Mouse (Mus musculus): ENCODE data around the gene Limch1. TPM values are rescaled to one million over a fixed set of nuclear protein-coding genes. Genes with fewer than 3 reads are reported as not detected.

The Limch1 gene
- polyA plus RNA-seq, 1 experiment from 2014 or later, result 52.8 TPM

GRCm38 (mm10) chr5:66975621-66976020, 230.0 kb downstream of the Limch1 start:
- WGBS, result 86% methylated on average over 8 of the region's 8 CpGs
- ATAC-seq (ENCODE audit: low read depth), result no peak

GRCm38 (mm10) chr5:66979332-66980218, 233.9 kb downstream of the Limch1 start:
- H3K9ac ChIP-seq, result no peak overlapping the region
- 43% methylated on average over 19 of the region's 19 CpGs for WGBS
- no peaks in the 10 kb centered on the region for H3K9me3 ChIP-seq
- peaks cover 16% of the 10 kb centered on the region; the same call in 1 of the 2 replicates for H3K36me3 ChIP-seq
- H3K27me3 ChIP-seq, result no peaks in the 10 kb centered on the region
- peak; percentile 57; the same call in 1 of the 2 replicates for ATAC-seq (ENCODE audit: low read depth)
- no peak overlapping the region for H3K4me3 ChIP-seq
- 0 out of 2 replicates have a peak overlapping the region, but pooled peaks have one; percentile 18 for H3K4me2 ChIP-seq
- peaks cover 16% of the 10 kb centered on the region for H3K4me1 ChIP-seq (replicated peaks)
- peak overlapping the region; percentile 71 for H3K27ac ChIP-seq (replicated peaks)

More at GRCm38 (mm10) chr5:66975621-66976020, 230.0 kb downstream of the Limch1 start:
- Histone ChIP-seq H3K27ac (replicated peaks) (no peak overlapping the region), H3K9me3 (no peaks in the 10 kb centered on the region), H3K9ac (no peak overlapping the region), H3K4me1 (replicated peaks) (peaks cover 17% of the 10 kb centered on the region), H3K4me2 (no peak overlapping the region), H3K4me3 (no peak overlapping the region), H3K36me3 (peaks cover 20% of the 10 kb centered on the region; the same call in 1 of the 2 replicates), H3K27me3 (no peaks in the 10 kb centered on the region)

DNA sequence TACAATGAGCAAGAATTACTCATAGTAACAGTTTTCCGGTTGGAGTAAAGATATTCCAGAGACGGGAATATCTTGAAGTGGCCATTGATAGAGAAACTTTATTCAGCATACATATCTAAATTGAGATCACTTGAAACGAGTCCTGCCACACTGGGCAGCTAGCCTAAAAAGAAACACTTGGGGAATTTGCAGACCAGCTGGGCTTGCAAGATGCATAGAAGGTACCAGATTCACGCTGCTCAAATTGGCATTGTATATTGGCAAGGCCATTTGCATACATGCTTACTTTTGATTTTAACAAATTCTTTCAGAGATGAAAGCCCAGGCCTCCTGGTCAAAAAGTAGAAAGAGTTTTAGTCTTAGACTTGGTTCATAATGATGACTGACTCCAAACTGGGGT, 235.2 kb downstream of the Limch1 start:
- no peak for ATAC-seq (ENCODE audit: low read depth)
- H3K9ac ChIP-seq, result no peak overlapping the region
- H3K36me3 ChIP-seq, result peaks cover 9% of the 10 kb centered on the region; the same call in 1 of the 2 replicates
- H3K4me2 ChIP-seq, result no peak overlapping the region
- H3K27me3 ChIP-seq, result no peaks in the 10 kb centered on the region
- H3K9me3 ChIP-seq, result no peaks in the 10 kb centered on the region
- 79% methylated on average over 4 of the region's 4 CpGs for WGBS
- H3K4me3 ChIP-seq, result no peak overlapping the region
- peaks cover 18% of the 10 kb centered on the region for H3K4me1 ChIP-seq (replicated peaks)
- H3K27ac ChIP-seq (replicated peaks), result no peak overlapping the region

- no peak overlapping the region for H3K9ac ChIP-seq
- H3K27ac ChIP-seq (replicated peaks), result no peak overlapping the region
- H3K4me2 ChIP-seq, result no peak overlapping the region
- H3K27me3 ChIP-seq, result no peaks in the 10 kb centered on the region
- no peak for ATAC-seq (ENCODE audit: low read depth)
- H3K9me3 ChIP-seq, result no peaks in the 10 kb centered on the region
- no peaks in the 10 kb centered on the region for H3K36me3 ChIP-seq
- no peak overlapping the region for H3K4me3 ChIP-seq
- peaks cover 18% of the 10 kb centered on the region for H3K4me1 ChIP-seq (replicated peaks)
- WGBS, result 80% methylated on average over 5 of the region's 5 CpGs
Observed at GRCm38 (mm10) chr5:66983104-66983503, 237.5 kb downstream of the Limch1 start.

DNA sequence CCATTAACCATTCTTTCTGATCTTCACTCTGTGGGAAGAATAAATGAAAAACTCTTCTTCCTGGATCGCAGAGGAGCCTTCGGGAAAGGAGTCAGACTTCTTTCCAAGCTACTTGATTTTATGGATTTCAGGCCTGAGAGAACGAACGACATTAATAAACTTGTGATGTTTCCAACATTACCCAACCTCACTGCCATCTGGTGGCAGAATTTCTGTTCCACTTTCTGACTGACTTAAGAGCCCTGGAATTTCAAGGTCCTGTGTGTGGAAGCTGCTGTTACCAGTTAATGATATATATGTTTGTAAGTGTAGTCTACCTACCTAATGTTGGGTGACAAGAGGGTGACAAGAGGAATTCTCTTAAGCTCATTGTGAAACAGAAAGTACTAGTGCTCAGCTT, 243.3 kb downstream of the Limch1 start:
- no peak for ATAC-seq (ENCODE audit: low read depth)
- peaks cover 14% of the 10 kb centered on the region for H3K4me1 ChIP-seq (replicated peaks)
- 76% methylated on average over 4 of the region's 4 CpGs for WGBS

GRCm38 (mm10) chr5:66989531-66989930, 243.9 kb downstream of the Limch1 start:
- Histone ChIP-seq H3K9me3 (no peaks in the 10 kb centered on the region), H3K4me2 (no peak overlapping the region), H3K4me3 (no peak overlapping the region), H3K27ac (replicated peaks) (no peak overlapping the region), H3K9ac (no peak overlapping the region), H3K27me3 (no peaks in the 10 kb centered on the region), H3K36me3 (no peaks in the 10 kb centered on the region), H3K4me1 (replicated peaks) (peaks cover 11% of the 10 kb centered on the region)
- no peak for ATAC-seq (ENCODE audit: low read depth)
- WGBS, result 84% methylated on average over 7 of the region's 7 CpGs

More for the DNA sequence above, 243.3 kb downstream of the Limch1 start:
- Histone ChIP-seq H3K4me3 (no peak overlapping the region), H3K9ac (no peak overlapping the region), H3K27me3 (no peaks in the 10 kb centered on the region), H3K36me3 (no peaks in the 10 kb centered on the region), H3K9me3 (no peaks in the 10 kb centered on the region), H3K4me2 (no peak overlapping the region), H3K27ac (replicated peaks) (no peak overlapping the region)

DNA sequence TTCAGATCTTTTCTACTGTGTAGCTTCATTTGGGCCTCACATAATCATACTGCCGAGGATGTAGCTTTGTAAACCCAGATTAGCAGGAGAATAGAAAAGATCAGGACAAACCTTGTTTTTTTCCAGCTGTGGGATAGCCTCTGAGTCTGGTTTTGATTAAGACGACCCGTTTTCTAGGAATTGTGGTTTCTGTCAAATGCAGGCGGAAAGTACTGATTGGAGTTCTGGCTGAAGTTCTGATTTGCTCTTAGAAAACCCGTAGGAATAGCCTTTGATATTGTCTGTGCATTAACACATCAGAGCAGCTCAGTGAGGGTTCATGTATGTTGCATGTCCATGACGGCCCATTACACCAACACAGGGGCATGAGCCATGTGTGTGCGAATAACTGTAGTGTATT, 246.8 kb downstream of the Limch1 start:
- Histone ChIP-seq H3K27ac (replicated peaks) (no peak overlapping the region), H3K9me3 (no peaks in the 10 kb centered on the region), H3K4me2 (no peak overlapping the region), H3K4me3 (no peak overlapping the region), H3K9ac (no peak overlapping the region), H3K27me3 (no peaks in the 10 kb centered on the region), H3K36me3 (no peaks in the 10 kb centered on the region), H3K4me1 (replicated peaks) (peaks cover 25% of the 10 kb centered on the region)
- ATAC-seq (ENCODE audit: low read depth), result no peak
- 85% methylated on average over 7 of the region's 7 CpGs for WGBS

GRCm38 (mm10) chr5:66993076-66993475, 247.4 kb downstream of the Limch1 start:
- Histone ChIP-seq H3K27me3 (no peaks in the 10 kb centered on the region), H3K4me2 (no peak overlapping the region), H3K4me1 (replicated peaks) (peaks cover 32% of the 10 kb centered on the region), H3K9me3 (no peaks in the 10 kb centered on the region), H3K9ac (no peak overlapping the region), H3K4me3 (no peak overlapping the region), H3K36me3 (no peaks in the 10 kb centered on the region), H3K27ac (replicated peaks) (no peak overlapping the region)
- 45% methylated on average over 11 of the region's 11 CpGs for WGBS
- ATAC-seq (ENCODE audit: low read depth), result no peak

DNA sequence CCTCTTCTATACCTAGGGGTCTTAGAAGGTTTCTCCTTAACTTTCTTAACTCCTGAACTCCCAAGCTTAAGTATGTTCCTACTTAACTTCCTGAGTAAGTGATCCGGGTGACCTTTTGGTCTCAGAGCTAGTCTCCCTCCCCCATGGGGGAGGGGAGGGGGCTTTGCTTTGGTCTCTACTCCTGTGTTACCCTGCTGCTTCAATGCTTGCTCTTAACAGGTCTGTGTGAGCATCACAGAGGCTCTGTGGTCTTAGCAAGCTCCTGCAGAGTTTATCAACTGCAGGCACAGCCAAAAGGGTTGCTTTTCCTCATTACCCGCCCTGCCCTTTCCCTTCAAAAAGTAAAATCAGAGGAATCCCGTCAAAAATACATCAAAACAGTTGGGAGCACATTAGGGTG, 250.5 kb downstream of the Limch1 start:
- Histone ChIP-seq H3K9me3 (no peaks in the 10 kb centered on the region), H3K36me3 (no peaks in the 10 kb centered on the region; the same call in 1 of the 2 replicates), H3K4me3 (no peak overlapping the region), H3K4me1 (replicated peaks) (peaks cover 38% of the 10 kb centered on the region), H3K9ac (0 out of 2 replicates have a peak overlapping the region, but pooled peaks have one; percentile 35), H3K4me2 (no peak overlapping the region), H3K27me3 (no peaks in the 10 kb centered on the region), H3K27ac (replicated peaks) (no peak overlapping the region)
- WGBS, result 11% methylated on average over 3 of the region's 3 CpGs
- ATAC-seq (ENCODE audit: low read depth), result no peak

DNA sequence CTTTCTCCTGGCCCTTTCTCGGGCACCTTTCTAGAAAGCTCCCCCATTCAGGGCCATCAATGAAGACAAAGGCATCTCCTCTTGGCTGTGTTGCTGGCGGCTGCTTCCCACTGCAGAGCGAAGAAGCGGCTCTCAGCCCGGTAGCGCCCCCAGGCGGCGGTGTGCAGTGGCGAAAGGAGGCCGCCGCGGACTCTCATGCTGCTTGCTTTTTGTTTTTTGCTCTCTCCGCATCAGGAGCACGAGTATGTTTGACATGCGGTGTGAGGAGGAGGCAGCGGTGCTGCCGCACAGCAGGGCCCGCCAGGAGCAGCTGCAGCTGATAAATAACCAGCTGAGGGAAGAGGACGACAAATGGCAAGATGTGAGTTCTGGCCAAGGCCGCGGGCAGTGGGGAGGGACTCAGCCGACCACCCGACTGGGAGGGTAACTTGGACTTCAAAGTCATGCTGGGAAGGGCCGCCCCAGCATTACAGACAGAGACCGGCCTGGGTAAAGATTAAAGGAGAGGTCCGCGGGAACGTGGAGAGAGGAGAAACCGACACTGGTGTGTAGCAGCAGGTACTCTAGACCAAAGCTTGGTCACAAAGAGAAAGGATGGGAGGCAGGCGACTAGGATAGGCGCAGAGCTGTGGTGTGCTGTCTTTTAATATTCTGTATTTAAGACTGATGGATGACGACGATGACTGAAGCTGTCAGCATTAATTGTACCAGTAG, 251.4 kb downstream of the Limch1 start:
- peak; percentile 86 for ATAC-seq (ENCODE audit: low read depth)
- Histone ChIP-seq H3K9me3 (no peaks in the 10 kb centered on the region), H3K27me3 (no peaks in the 10 kb centered on the region), H3K4me2 (peak overlapping the region; percentile 61), H3K9ac (peak overlapping the region; percentile 73), H3K4me1 (replicated peaks) (peaks cover 38% of the 10 kb centered on the region), H3K36me3 (peaks cover under 1% of the 10 kb centered on the region; the same call in 1 of the 2 replicates), H3K4me3 (peak overlapping the region; percentile 37), H3K27ac (replicated peaks) (peak overlapping the region; percentile 79)
- WGBS, result 1% methylated on average over 33 of the region's 33 CpGs

DNA sequence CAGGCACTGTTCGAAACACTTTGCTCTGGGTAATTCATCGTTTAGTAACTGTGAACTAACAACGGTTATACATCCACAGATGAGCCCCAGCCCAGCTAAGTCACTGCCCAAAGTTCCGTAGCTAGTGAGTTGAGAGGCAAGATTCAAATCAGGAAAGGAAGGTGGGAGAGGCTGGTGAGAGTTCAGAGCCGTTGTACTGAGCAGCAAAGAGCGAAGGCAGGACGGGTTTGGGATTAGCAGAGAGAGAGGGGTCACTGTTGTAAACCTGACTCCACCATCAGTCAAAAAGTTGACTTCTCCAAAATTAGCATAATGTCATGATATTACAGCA, 251.9 kb downstream of the Limch1 start:
- H3K27ac ChIP-seq (replicated peaks), result peak overlapping the region; percentile 79; the same call in 1 of the 2 replicates
- no peaks in the 10 kb centered on the region for H3K9me3 ChIP-seq
- peaks cover 6% of the 10 kb centered on the region for H3K36me3 ChIP-seq
- H3K4me2 ChIP-seq, result peak overlapping the region; percentile 61
- peak overlapping the region; percentile 73 for H3K9ac ChIP-seq
- H3K27me3 ChIP-seq, result no peaks in the 10 kb centered on the region
- peak overlapping the region; percentile 37 for H3K4me3 ChIP-seq
- H3K4me1 ChIP-seq (replicated peaks), result peaks cover 37% of the 10 kb centered on the region
- 17% methylated on average over 7 of the region's 7 CpGs for WGBS
- ATAC-seq (ENCODE audit: low read depth), result no peak; the same call in 1 of the 2 replicates

- no peak overlapping the region for H3K9ac ChIP-seq
- WGBS, result 76% methylated on average over 6 of the region's 6 CpGs
- H3K27ac ChIP-seq (replicated peaks), result no peak overlapping the region
- H3K9me3 ChIP-seq, result no peaks in the 10 kb centered on the region
- H3K4me3 ChIP-seq, result no peak overlapping the region
- no peaks in the 10 kb centered on the region for H3K27me3 ChIP-seq
- peaks cover 29% of the 10 kb centered on the region for H3K4me1 ChIP-seq (replicated peaks)
- no peak for ATAC-seq (ENCODE audit: low read depth)
- H3K4me2 ChIP-seq, result no peak overlapping the region
- H3K36me3 ChIP-seq, result peaks cover 10% of the 10 kb centered on the region
Observed at GRCm38 (mm10) chr5:66998341-66998740, 252.7 kb downstream of the Limch1 start.
